Mouse (Mus musculus) layer of hippocampus, adult 2 months (tissue): Measurements from ENCODE around the gene Rnaset2b. TPM values are rescaled to one million over a fixed set of nuclear protein-coding genes. Genes with fewer than 3 reads are reported as not detected.
A peak's percentile ranks its signal among the peaks of the same experiment; 100 is the strongest.
"Not testable (repeated sequence)": the region's sequence is repeated elsewhere in the genome, so short reads cannot be mapped to it uniquely, and the experiment has no call there.

Source experiments
- DNase-seq, 2 experiments: peaks; one replicate each; pipeline ENCODE4 v3.0.0; 2022; ENCODE audit warnings: low spot score in 2 of 2
- H3K27ac ChIP-seq: fragments of 200-600 bp; 2 replicates; pipeline ENCODE4 v1.8.1; 2022
- H3K4me3 ChIP-seq: fragments of 200-600 bp; 2 replicates; pipeline ENCODE4 v1.8.1; 2022; ENCODE audit warnings: mild to moderate bottlenecking
- total RNA-seq, 2 experiments: library from RNA; stranded (reverse); gene quantifications; 2 replicates each; pipeline ENCODE4 v1.2.3; 2021

Rnaset2b gene
- total RNA-seq, 2 experiments from 2014 or later: 35.4 to 39.5 TPM

GRCm38 (mm10) chr17:7014190-7014589 is 43.8 kb downstream of the Rnaset2b start:
- not testable (repeated sequence) for H3K27ac ChIP-seq, H3K4me3 ChIP-seq, DNase-seq

GRCm38 (mm10) chr17:7025257-7025656 is 54.8 kb downstream of the Rnaset2b start, which contains the start of gene Gm1604a:
Gene Gm1604a, plus strand, starts transcription at chr17:7025568.
- H3K27ac ChIP-seq: not testable (repeated sequence)
- peak within 1 kb of the TSS; percentile 33; the same call in 1 of the 2 replicates for H3K4me3 ChIP-seq
- peak; percentile 35 to 42 for DNase-seq

GRCm38 (mm10) chr17:7025764-7026346 is 55.4 kb downstream of the Rnaset2b start:
- H3K4me3 ChIP-seq, H3K27ac ChIP-seq: not testable (repeated sequence)

GRCm38 (mm10) chr17:7030204-7030603 is 59.8 kb downstream of the Rnaset2b start:
- H3K4me3 ChIP-seq, H3K27ac ChIP-seq, DNase-seq: not testable (repeated sequence)

More at GRCm38 (mm10) chr17:7025764-7026346, 55.4 kb downstream of the Rnaset2b start:
- DNase-seq: not testable (repeated sequence)

GRCm38 (mm10) chr17:7030622-7031174 is 60.3 kb downstream of the Rnaset2b start:
- not testable (repeated sequence) for H3K4me3 ChIP-seq, DNase-seq

GRCm38 (mm10) chr17:7033192-7034166 is 63.0 kb downstream of the Rnaset2b start:
- not testable (repeated sequence) for H3K27ac ChIP-seq, DNase-seq, H3K4me3 ChIP-seq

More at GRCm38 (mm10) chr17:7030622-7031174, 60.3 kb downstream of the Rnaset2b start:
- not testable (repeated sequence) for H3K27ac ChIP-seq

Other genes starting within 250 kb of the Rnaset2b start
- gene Ezr, start 187.8 kb upstream of the Rnaset2b start, total RNA-seq: 10 to 100 TPM; 48.0 to 51.1 TPM
- 10 to 100 TPM; 28.8 to 30.5 TPM for gene Rsph3b, start 22.0 kb upstream of the Rnaset2b start, total RNA-seq
- gene Tagap1, start 9.5 kb upstream of the Rnaset2b start, total RNA-seq: 10 to 100 TPM; 25.0 to 27.1 TPM
- gene Gm49721, start 8.3 kb downstream of the Rnaset2b start, total RNA-seq: 1 to 10 TPM in 1 of 2 experiments, under 1 TPM in 1; 0.25 to 1.0 TPM
- 1 to 10 TPM; 1.1 to 1.8 TPM for gene Gm1604a, start 54.9 kb downstream of the Rnaset2b start, total RNA-seq
- 10 to 100 TPM; 34.4 to 34.6 TPM for gene Rps6ka2, start 199.5 kb downstream of the Rnaset2b start, total RNA-seq